Mouse (Mus musculus): Measurements from ENCODE around the gene Rnf128.
A peak's percentile ranks its signal among the peaks of the same experiment; 100 is the strongest.
"Not testable (repeated sequence)": the region's sequence is repeated elsewhere in the genome, so short reads cannot be mapped to it uniquely, and the experiment has no call there.

The Rnf128 gene

DNA sequence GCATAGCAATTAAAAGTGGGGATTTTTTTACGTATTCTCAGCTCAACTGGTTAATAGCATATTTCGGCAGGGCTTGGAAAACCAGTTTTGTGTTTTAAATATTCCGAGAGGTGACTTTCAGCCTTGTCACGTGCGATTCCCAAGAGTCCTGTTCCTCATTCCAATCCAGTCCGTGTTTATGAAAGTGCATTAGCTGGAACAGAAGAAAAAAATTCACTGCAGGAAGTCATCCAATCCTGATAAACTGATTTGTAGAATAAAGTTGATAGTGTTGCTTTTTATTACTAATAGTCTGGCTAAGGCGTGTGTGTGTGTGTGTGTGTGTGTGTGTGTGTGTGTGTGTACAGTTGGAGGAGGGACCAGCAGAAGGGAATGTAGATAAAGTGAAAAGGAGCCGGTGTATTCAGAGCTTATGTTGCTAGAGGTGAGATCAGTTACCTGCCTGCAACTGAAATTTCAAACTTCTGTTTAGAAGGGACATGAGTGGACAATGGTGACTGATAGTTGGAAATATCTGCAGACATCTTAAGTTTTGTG, at the start of gene Rnf128:
Gene Rnf128, plus strand, starts transcription at position 392 of the 537 bp plus-strand sequence.
- DNase-seq (ENCODE audit: low spot score) = no peak

DNA sequence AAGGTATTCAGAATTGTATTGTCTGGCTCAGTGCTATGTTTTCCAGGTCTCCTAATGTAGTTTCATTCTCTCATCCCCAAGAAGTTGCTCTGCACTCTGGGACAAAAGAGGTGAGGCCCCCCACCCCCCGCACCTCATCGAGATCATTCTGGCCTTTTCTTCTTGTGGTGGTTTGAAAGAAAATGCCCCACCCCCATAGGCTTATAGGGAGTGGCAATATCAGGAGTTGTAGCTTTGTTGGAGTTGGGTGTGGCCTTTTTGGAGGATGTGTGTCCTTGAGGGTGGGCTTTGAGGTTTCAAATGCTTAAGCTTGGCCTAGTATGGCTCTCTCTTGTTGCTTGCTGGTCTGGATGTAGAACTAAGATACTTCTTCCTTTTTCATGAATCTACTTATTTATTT, 47.0 kb upstream of the Rnf128 start:
- no peak for DNase-seq (ENCODE audit: low spot score)

DNA sequence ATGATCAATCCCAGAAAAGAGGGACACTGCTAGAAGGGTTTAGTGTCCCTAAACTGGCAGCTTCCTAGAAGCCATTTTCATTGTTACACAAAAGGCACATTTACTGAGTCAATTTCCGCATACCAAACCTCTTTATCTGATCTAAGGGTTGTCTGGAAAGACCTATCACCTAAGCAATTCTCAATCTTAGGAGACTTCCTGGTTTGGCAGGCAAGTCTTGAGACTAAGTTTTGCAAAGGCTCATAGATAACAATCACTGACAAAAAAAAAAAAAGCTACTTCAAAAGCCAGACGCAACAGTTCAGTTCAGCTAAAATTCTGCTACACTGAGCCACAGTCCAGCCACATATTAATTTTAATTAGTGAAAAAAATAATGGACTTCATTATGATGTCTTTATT, 43.9 kb upstream of the Rnf128 start:
- DNase-seq (ENCODE audit: low spot score) = no peak

DNA sequence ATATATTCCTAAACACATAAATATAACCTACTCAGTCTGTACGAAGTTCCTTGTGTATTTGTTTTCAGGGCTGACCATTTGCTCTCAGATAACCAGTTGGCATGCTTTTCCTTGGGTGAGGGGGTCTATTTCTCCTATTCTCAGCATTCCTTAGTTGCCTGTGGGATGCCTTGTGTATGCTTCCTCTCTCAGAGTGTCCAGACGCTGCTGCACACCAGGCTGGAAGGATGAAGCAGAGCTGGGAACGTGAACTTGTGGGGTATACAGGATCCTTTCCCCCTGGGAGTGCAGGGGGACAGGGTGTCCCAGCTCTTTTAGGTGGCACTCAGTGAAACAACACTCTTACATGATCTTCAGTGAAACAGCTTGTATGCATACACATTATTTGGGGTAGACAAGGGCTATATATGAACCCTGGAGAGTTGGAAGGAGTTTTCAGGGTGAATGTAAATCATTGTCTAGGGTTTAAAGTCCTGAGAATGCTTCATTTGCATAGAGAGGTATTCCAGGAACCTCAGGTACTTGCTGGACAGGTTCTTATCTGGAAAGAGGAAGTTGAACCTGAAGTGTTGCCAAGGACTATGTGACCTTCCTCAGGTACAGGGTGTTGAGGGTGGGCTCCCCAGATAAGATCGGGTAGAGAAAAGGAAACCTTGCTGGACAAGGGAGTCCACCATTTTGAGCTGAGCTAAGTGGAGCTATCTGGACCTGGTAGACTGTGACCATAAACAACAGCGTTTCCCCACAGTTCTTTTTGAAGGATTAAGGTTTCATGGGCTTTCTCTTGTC, 38.6 kb upstream of the Rnf128 start:
- DNase-seq (ENCODE audit: low spot score) = no peak

DNA sequence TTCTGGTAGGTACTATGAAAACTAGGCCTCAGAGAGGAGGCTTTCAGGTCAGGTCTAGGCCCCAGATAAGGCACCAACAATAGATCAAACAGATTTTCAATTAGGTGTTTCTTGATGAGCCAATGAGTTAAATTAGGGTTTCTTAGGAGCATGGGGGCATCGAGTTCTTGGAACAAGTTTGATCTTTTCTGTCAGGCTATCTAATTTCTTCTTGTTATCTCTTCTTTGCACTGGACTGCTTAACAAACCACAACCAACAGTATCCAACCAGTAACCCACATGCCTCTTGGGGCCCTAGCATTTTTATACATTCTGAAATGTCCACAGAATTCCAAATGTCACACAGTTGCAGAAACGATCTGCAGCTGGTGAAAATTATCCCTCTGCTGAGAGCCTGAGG, 37.4 kb upstream of the Rnf128 start:
- no peak for DNase-seq (ENCODE audit: low spot score)

DNA sequence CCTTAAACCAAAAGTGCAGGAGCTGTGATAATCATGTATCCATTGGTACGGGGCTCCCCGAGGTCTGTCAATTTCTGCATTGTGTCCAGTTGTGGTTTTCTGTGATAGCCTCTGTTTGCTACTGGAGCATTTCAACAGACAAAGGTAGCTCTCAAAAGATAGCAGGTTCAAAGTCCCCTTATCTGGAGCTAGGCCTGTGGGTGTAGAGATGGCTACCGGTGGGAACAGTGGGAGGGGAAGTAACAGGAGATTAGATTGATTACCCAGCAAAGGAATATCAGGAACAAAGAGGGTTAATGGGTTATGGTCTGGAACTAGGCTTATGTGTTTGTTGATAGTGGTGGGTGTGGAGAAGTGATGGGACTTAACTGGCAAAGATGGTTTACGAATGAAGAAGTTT, 36.1 kb upstream of the Rnf128 start:
- no peak for DNase-seq (ENCODE audit: low spot score)

DNA sequence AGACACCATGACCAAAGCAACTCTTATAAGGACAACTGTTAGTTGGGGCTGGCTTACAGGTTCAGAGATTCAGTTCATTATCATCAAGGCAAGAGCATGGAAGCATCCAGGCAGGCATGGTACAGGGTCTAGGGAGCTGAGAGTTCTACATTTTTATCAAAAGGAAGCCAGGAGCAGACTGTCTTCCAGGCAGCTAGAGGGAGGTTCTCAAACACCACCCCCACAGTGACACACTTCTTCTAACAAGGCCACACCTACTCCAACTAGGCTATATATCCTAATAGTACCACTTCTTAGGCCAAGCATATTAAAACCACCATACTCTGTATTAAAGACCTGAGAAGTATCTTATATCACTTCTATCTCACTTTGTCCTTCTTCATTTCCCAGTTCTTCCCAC, 33.4 kb upstream of the Rnf128 start:
- no peak for DNase-seq (ENCODE audit: low spot score)

DNA sequence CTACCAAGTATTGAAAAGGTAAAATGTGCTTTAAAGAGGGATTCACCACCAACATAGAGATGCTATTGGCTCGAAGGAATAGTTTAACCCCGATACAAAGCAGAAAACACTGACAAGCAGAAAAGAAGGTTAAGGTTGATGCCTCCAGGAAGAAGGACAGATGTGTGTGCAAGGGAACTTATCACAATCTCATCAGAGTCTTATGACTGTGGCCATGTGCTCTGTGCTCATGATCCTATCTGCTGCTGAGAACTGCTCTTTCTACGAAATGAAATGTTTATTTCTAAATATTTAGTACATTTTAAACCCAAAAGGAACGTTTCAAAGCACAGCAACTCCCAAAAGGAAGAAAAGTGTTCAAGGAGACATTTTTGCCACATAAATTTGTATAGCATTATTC, 30.8 kb upstream of the Rnf128 start:
- DNase-seq (ENCODE audit: low spot score) = no peak

DNA sequence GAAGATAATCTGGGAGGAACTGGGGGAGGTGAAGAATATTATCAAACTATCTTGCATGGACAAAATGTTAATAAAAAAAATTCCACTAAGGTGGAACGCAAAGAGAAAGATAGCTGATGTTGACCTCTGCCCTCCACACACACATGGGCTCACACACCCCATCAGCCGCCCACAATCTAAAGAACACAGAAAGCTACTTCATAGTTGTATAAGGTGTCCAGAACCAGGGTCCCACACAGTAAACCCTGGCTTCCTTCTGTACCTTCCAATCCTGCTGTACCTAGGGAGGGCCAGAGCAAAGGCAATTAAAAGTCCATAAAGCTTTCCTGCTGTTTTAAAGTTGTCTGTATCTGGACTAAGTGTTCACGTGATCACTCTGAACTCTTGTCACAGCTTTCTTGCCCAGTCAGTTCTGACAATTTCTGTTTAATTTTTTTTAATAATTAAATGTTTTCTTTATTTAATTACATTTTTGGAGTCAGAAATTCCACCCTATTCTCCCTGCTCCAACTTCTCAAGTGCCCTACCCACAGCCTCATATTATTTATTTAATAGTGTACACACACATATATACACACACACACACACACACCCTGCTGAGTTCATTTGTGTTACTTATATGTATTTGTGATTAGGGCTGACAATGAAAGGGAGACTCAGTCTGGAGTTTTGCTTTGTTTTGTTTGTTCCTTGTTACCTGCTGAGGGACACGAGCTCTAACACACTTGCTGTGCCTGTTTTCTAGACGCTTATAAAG, 25.3 kb upstream of the Rnf128 start:
- DNase-seq (ENCODE audit: low spot score) = no peak

DNA sequence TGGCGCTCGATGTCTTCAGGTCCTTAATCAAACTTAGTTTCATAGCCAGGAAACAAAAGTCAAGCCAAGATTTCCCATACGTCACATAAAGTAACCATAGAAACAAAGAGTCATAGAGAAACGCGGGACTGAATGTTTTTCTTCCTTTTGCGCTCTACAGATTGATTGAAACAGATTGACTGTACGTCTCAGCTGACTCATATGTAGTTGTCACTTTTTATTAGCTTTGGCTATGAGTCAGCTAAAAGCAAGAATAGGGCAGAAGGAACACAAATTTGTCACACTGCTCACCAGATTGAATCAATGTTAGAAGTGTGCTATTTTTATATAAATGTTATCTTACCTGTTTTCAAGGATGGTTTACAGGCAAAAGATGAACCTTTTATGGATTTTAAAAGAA, 19.4 kb upstream of the Rnf128 start:
- DNase-seq (ENCODE audit: low spot score) = no peak

DNA sequence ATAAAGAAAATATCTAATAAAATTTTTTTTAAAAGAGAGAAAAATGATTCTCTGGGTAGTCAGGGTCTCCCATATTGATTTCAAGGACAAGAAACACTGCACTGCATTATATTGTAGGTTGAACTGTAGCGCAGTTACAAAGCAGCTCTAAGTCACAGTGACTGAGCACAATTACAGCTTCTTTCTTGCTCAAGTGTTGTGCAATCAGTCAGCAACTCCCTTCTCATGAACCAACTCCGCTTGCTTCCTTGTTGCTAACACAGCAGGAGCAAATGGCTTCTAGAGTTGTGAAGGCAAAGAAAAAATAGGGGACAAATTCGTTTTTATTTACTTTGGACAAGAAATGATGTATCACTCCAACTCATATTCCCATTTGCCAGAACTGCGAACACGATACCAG, 12.7 kb upstream of the Rnf128 start:
- no peak for DNase-seq (ENCODE audit: low spot score)

DNA sequence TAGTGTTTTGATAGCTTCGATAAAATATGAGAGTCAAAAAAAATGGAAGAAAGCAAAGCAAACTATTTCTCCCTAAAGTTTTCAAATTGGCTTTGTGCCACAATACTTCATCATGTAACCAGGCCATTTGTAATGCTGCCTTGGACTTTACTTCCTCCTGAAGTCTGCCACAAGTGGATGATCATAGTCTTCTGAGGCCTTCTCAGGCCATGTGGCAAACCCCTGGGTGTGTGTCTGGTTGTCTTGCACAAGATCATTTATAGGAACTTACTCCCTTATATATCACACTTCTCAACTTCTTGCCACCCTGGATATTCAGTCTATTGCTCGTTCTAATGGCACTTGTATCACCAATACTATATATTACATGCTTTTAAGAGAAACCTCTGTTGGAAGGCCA, 11.0 kb upstream of the Rnf128 start:
- DNase-seq (ENCODE audit: low spot score) = no peak

DNA sequence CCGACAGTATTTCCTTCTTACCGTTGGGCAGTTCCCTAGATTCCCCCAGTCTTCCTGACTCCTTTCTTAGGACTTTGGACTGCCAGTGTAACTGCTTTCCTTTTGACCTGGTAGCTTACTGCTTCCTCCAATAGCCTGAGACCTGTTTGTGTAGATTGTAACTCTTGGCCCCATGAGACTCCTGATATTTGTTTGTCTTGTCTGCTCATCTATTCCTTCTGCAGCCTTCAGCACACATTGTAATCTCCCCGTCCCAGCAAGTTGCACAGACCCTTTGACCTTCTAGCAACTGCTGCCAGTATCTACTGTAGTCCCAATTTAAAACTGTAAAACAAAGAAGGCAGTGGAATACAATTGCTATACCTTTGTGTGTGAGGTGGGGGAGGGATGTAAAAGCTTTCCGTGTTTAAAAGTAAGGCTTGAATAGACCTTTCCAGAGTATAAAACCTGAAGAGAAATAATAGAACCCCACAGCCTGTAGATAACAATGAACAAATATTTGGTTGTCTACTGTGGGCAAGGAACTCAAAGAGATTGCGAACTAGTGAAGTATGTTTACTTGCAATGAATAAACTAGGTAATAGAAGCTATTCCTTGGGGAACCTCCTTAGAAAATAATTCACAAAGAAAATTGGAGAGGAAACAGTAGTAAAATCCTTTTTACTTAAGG, 726 bp upstream of the Rnf128 start:
- no peak for DNase-seq (ENCODE audit: low spot score)

DNA sequence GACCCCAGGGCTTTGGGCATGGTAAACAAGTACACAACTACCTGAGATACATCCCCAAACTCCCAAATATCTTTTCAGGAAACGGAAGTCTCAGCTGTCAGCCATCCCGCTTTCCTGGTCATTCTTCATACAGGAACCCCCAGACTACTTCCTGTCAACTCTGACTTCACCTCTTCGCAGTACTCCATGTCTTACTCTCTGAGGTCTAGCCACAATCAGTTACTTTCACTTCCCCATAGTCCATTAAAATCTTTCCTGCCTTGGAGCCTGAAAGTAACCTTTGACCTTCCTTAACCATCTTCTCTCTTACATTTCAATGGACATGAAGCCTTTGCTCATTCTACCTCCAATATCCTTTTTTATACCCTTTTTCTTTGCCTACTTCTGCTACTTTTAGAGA, 6.9 kb downstream of the Rnf128 start:
- no peak for DNase-seq (ENCODE audit: low spot score)

DNA sequence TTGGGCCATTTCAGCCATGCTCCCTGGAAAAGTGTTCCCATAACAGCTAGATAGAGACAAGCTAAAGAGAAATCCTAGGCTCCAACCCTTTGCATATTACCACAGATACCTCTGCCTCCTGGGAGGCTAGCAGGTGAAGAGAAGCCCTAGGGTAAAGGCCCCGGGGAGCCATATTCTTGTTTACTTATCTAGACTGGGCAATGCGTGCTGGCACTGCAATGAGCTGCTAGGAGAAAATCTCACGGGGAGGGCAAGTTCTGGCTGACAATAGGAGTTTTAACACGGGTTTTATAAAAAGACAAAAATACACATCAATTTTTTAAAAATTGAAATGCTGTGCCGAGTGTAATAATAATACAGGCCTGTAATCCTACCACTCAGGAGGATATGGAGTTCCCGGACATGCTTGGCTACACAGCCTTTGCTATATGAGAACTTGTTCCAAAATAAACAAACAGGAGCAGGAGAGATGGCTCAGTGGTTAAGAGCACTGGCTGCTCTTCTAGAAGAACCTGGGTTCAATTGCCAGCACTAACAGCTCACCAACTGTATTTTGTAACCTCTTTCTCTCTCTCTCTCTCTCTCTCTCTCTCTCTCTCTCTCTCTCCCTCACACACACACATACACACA, 15.6 kb downstream of the Rnf128 start:
- DNase-seq (ENCODE audit: low spot score) = no peak

DNA sequence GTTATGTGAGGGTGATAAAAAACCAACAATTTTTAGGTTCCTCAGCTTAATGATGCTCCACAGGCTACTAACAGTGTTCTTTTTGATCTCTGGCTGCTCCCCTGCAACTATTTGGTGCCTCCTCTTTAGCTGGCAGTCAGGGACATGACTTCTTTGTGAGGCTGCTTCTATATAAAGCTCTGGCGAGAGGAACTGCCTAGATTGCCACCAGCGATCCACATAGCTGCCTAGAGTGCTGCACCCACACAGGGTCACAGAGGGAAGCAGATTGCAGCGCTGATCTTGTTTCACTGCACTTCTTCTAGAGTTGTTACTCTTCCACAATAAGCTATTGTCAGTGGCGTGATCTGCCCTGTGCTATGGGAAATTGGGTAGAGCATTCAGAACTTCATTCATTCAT, 20.5 kb downstream of the Rnf128 start:
- no peak for DNase-seq (ENCODE audit: low spot score)

DNA sequence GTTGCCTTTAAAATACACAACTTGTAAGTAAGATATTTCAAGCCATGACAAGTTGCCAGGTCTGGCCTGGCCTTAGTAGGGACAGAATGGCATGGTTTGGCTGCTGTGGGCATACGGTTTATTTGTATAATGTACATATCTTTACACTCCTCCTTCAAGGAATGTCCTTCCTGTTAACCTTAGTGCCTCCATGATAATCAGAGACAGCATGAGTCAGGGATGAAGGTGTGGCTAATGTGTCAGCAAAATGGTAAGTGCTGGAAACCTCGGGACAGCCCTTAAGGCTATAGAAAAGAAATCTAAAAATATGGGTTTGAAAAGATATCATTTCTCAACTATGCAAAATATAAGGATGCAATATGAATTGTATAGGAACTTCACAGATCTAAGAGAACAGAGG, 23.6 kb downstream of the Rnf128 start:
- not testable (repeated sequence) for DNase-seq (ENCODE audit: low spot score)

DNA sequence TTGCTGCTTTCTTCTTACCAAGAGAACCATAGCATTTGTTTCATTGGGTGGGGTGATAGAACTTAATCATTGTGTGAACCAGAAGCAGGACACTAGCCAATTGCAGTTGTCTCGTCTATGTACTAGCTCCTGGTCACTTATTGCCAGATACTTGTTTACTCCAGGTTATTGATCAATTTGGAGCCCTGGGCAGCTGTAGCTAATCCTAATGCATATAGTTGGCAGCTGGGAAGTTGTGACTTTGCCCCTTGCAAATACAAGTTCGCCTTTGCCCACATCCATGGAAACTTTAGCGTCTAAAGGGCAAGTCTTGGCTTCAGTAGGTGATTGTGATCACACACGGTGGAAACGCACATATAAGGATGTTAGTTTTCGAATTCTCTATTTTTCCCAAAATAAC, 33.3 kb downstream of the Rnf128 start:
- no peak for DNase-seq (ENCODE audit: low spot score)

DNA sequence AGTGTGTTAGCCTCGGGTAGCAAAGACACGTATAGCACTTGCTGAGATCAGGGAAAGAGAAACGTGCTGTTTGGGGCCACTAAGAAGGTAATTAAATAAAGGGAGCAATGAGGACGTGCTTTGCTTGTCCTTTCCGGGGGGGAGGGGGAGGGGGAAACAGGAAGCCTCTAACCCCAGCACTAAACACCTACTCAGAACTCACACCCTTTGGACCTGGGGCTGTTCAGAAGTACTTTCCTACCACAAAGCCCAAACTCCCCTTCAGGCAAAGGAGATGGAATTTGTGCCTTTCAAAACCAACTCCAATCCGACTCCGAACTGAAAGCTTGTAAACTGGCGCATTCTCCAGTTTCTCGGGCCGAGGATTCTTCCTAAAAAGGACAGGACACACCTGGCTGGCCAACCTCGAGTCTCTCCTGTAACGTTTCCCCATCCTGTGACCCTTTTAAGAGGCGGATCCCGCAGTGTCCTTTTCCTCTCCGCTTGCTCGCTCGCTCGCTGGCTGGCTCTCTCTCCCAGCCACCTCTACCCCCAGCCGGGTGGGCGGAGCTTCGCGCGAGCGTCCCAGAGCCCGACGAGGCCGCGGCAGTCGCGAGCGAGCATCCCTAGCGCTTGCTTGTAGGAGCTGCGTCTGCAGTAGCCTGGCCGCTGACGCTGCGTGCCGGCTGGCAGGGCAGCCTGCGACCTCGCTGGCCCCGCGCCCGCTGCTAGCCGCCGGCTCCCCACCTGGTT, 47.1 kb downstream of the Rnf128 start:
- DNase-seq (ENCODE audit: low spot score) = peak; percentile 70

DNA sequence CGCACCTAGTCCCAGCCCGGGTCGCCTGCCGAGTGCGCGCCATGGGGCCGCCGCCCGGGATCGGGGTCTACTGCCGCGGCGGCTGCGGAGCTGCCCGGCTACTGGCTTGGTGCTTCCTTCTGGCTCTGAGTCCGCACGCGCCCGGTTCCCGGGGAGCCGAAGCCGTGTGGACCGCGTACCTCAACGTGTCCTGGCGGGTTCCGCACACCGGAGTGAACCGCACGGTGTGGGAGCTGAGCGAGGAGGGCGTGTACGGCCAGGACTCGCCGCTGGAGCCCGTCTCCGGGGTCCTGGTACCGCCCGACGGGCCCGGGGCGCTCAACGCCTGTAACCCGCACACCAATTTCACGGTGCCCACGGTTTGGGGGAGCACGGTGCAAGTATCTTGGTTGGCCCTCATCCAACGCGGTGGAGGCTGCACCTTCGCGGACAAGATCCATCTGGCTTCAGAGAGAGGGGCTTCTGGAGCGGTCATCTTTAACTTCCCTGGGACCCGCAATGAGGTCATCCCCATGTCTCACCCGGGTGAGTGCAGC, 47.7 kb downstream of the Rnf128 start:
- peak; percentile 13 for DNase-seq (ENCODE audit: low spot score)

DNA sequence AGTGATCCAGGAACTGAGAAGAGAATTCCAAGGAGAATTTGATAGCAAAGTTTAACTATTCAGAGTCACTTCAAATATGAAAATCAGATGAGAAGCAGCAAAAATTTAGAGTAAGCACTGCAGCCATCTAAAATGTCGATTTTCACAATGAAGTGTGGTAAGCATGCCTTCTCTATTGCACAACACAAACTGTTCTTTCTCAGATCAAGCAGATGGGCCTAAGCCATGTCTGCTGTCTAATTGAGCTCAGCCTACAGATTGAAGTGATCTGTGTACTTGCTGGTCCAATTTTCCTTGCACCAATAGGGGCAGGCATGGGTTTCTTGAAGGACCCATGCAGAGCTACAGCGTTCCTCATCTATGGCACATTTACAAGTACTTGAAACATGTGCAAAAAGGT, 51.6 kb downstream of the Rnf128 start:
- DNase-seq (ENCODE audit: low spot score) = no peak

Data from urinary bladder, postnatal 25 days (tissue).